Mouse (Mus musculus) frontal cortex, adult 2 months (tissue): Measurements from ENCODE around the gene Akap6. TPM values are rescaled to one million over a fixed set of nuclear protein-coding genes. Genes with fewer than 3 reads are reported as not detected.

Experiments used
- DNase-seq, 2 experiments: peaks; one replicate each; pipeline ENCODE4 v3.0.0; 2022; ENCODE audit warnings: low spot score in 1 of 2; ENCODE audit errors: extremely low spot score in 1 of 2
- polyA plus RNA-seq: library from polyadenylated mRNA; depleted of rRNA; stranded (reverse); fragments of >200 nt; gene quantifications from 2 replicates; pipeline ENCODE4 v1.2.3, GENCODE M21; 2012; rRNA removed

The Akap6 gene
- polyA plus RNA-seq = 29.3 and 31.2 TPM in 2 replicates

DNA sequence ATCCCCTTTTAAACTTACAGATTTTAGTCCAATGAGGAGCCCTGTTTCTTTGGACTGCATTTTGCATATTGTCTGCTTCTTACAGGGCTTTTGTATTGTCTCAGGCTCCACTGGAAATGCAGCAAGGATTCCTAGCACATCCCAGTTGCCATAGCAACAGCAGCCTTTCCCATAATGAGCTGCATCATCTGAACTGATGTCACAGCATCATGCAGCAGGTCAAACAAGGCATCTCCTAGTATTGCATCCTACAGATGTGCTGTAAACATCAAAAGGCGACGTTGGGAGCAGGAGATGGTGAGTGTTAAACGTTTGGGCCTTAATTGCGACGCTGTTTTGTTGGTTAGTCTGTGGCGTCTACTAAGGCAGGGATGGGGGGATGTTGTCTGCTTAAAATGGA lies at the start of gene Akap6:
Gene Akap6, plus strand, starts transcription at position 238 of the 400 bp plus-strand sequence.
- DNase-seq = peak; percentile 90 to 92

DNA sequence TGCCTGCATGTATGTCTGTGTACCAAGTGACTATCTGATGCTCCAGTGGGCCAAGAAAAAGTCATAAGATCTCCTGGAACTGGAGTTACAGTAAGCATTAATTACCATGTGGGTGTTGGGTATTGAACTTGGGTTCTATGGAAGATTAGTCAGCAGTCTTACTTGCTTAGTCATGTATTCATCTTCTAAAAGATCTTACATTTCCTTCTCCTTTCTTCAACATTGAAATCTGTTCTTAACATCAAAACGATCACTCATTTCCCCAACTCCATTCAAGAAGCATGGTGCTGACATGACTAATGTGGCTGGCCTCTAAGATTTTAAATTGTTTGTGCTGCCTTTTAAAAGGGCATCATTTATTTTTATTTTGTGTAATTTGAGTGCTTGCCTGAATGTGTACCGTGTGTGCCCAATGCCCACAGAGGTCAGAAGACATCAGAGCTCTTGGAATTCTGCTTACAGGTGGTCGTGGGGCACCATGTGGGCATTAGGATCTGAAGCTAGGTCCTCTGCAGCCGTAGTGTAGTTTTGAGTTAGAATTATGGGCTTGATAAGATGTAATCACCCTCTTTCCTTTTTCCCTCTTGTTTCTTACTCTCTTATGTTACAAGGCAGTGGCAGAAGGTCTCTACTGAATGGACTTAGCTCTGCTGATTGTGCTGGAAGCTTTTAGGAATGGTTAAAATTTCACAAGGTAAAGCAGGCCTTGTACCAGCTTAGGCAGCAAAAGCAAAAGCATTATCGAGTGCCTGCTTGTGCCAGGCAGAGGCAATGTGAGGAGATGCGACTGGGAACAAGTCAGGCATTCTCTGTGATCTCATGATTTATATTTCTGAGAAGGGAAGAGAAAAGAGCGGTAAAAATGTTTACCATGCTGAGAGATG lies 36.0 kb upstream of the Akap6 start:
- no peak for DNase-seq

DNA sequence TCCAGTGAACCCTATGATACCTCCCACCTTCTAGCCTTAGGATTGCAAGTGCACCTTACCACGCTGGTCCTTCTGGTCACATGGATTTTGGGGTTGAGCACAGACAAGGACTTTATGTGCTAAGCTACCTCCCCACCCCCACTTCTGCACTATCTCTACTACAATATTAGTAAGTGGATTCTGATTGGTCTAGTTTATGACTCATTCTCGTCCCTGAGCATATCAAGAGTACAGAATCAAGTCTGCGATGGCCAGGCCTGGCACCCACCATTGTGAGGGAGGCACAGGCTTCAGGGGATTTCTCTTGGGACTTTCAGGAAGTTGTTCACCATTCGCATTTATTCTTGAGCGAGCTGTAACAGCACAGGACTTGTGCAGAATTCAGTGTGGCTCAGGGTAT lies 34.2 kb upstream of the Akap6 start:
- DNase-seq = no peak

DNA sequence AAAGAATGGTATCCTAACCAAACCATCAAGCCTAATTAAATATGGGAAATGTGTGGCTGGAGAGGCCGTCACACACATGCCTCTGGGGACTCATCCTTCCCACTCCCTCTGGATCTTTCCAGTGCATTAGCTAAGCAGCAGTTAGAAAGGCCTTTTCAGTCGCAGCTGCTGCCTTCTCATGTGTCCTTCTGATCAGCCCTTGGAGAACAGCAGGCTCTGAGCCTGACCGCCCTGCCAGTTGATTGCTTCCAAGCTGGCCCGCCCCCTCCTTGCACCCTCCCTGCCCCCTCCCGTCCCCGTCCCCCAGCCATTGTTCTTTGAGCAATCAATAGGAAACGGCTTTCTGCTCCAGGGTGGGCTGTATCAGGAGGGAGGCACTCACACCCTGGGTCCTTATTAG lies 27.7 kb upstream of the Akap6 start:
- no peak for DNase-seq

DNA sequence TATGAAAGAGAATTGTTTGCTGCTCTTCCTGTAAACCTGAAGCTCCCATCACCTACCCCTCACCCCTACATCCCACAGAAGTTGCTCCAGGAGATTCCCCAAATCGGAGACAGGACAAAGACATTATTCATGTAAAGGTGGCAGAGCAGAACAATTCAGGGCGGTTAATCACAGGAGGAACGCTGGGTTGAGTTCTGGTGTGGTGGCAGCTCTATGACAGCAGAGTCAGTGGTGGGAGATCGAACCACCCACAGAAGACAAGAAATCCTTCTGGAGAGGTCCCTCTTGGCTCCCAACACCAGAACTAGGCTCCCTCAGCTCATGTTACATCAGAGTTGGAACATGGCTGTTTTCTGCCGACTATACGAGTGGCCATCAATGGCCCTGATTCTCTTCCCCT lies 27.2 kb upstream of the Akap6 start:
- DNase-seq = no peak

DNA sequence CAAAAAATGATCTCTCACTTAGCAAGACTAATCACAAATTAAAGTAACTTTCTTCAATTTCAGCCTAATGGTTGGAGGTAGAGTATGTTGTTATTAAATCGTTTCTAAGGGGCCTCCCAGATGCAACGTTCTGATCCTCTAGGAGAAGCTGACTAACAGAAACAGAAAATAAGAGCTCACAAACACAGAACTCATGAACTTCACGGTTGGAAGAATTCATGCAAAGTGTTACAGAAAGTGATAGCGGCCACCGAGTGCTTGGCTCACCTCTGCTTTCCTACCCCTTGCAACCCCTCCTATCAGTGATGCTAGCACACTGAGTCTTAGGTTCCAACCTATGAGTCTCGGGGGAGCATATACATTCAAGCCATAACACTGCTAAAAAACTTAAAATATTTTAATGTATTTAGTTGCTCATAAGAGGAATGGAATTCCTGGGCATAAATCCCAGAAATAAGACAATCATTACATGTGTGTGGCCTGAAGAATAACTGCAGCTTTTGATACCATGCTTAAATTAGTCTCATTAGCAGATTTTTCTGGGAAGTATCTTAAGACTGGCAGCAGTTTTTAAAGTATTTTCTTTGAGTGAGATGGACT lies 25.7 kb upstream of the Akap6 start:
- no peak for DNase-seq

GRCm38 (mm10) chr12:52675010-52675409 lies 24.2 kb upstream of the Akap6 start:
- DNase-seq = no peak

GRCm38 (mm10) chr12:52687355-52687754 lies 11.8 kb upstream of the Akap6 start:
- DNase-seq = no peak

GRCm38 (mm10) chr12:52688712-52689111 lies 10.5 kb upstream of the Akap6 start:
- DNase-seq = no peak

DNA sequence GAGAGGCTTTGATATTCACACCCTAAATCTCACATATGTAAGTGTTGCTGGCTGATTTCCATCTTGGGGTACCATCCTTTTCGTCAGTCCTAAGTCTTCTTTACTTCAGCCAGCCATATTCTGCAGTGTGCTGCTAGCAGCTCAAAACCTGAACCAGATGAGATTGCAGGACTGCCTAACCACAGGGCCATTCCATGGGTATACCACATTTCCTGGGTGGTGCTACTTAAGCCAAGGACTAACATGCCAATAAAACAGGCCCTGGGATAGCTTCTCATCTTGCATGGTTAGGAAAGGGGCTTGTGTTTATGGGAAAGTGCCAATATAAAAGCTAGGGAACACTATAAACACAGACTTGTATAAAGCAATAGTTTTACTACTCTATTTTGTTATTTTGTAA lies 7.6 kb upstream of the Akap6 start:
- no peak for DNase-seq

- no peak for DNase-seq
Measured at GRCm38 (mm10) chr12:52692290-52692974, 6.8 kb upstream of the Akap6 start.

- no peak for DNase-seq
Measured at GRCm38 (mm10) chr12:52697407-52698109, 1.6 kb upstream of the Akap6 start.

GRCm38 (mm10) chr12:52698276-52698930 lies 780 bp upstream of the Akap6 start:
- DNase-seq = no peak

DNA sequence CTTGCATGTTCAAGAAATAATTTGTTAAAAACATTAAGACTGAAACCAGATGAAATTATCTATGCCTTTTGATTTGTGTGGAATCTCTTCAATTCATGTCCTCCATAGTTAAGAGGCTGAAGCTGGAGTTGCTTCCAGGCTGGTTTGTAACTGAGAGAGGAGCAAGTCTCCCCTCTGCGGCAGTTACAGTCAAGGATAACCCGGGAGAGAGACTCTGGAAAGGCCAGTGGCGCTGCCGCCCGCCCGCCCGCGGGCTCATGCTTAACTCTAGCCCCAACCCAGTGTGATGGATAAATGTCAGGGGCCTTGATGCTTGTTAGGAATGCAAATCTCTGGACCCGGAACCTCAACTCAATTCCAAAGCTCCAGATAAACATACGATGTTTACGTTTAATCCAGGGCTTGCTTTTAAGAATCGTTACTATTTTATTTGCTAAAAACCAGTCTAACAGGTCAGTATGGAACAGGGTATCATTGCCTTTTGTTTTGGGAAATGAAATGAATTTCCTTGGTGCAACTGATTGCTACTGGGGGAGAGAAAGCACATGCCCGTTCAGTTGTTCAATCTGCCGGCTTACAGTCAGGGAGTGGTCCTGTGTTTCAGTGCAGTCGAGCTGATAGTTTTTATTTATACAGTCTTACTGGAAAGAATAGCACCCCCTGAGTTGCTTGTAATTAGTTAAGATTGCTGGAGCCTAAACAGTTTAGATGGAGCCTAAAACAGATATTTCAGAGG lies 946 bp downstream of the Akap6 start:
- peak in 1 of 2 experiments; percentile 42 for DNase-seq

DNA sequence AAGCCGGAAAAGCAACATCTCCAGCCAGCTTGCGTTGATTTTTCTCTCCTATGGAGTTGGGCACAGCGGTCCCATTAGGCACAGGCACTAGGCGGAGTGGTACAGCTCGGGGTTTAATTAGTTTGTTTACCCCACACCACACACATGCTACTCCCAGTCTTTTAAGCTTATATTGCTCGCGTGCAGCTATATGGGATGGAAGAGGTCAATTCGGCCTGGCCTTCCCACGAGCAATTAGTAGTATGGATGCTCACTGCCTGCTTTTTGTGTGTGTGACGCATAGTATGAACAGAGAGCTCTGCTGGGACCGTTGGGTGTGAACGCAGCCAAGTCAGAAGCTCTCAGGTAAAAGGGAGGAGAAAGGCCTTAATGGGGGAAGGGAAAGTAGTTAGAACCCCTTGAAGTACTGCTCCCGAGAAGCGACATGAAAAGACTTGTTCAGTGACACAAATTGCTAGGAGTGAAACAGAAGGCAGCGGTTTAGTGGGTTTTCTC lies 1.6 kb downstream of the Akap6 start:
- peak in 1 of 2 experiments; percentile 33 for DNase-seq

- DNase-seq = peak in 1 of 2 experiments; percentile 35
Measured at GRCm38 (mm10) chr12:52701201-52701641, 2.0 kb downstream of the Akap6 start.

DNA sequence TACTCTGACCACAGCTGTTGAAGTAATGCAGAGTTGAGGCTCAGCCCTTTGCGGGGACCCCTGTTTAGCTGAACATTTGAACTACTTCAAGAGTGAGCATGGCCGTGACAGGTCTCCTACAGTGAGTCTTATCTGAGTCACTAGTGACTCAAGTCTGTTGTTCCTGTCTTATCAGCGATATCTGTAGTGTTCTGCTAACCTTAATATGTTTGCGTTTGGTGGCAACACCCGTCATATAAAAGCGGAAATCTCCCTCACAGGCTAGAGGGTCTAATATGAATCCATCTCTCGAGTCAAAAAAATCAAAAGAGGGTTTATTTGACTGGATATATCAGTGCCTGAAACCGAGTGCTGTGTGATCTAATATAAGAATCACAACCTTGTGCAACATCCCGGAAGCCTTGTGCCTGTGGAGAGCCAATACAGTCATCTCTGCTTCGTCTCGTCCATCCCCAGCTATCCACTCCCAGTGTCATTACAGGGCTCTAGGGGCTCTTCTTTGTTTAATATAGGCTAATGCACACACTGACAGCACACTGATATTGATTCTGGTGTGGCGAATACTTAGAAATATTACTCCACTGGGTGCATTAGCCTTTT lies 3.3 kb downstream of the Akap6 start:
- DNase-seq = no peak

GRCm38 (mm10) chr12:52704081-52704480 lies 4.9 kb downstream of the Akap6 start:
- DNase-seq = no peak

DNA sequence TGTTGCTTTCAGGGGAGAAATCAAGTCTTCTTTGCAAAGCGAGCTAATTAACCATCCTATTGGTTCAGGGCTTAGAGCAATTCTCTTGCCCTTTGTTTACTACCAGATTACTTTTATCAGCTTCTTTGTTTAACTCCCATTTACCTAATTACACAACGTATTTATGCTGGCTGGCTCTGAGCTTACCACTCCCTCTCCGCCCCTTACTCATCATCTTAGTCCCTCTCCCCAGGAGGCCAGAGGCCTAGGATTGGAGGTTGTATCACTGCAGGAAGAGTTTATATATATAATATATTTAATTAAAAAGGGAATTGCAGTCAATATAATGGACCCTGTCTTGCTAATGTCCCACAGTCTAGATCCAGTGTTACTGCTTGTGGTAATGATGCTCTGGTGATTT lies 5.6 kb downstream of the Akap6 start:
- DNase-seq = no peak
